8 mouse cellular contexts compared by ENCODE assay signal in genomic region chr11:97698741-97699611, GRCm38 (mm10). TPM values are rescaled to one million over a fixed set of nuclear protein-coding genes. Genes with fewer than 3 reads are reported as not detected.
DNase-seq lines count a peak whose midpoint lies in the region; ATAC-seq and TF ChIP-seq lines count a peak whose summit lies in the region.

No protein-coding gene starts in this region.

- peak in 1 of 2 experiments; percentile 70; a peak in 2 of 4 replicates for TF ChIP-seq CTCF in CH12.LX (conservative IDR thresholded peaks at IDR 0.05 in 1 of 2, IDR thresholded peaks at IDR 0.05 in 1 of 2; ENCODE audit: low read depth in 2 of 2, low read length in 2 of 2)

- no peaks in the 10 kb centered on the region for H3K9me3 ChIP-seq in CH12.LX (replicated peaks; ENCODE audit: low read length)
- no peaks in the 10 kb centered on the region for H3K9me3 ChIP-seq in heart, embryonic 11.5 days (replicated peaks; ENCODE audit: control insufficient read depth, low read length)
- H3K9me3 ChIP-seq in kidney, embryonic 15.5 days (replicated peaks) = no peaks in the 10 kb centered on the region

- DNase-seq in CH12.LX (ENCODE audit: extremely low read depth) = no peak
- peak; percentile 75 for DNase-seq in adipocyte (ENCODE audit: low spot score)
- peak; percentile 89 for DNase-seq in embryo, embryonic 9.5 days (ENCODE audit: extremely low spot score)
- DNase-seq in lung, postnatal 10 days = peak; percentile 90
- DNase-seq in right cerebral cortex, postnatal 25 days = peak; percentile 48

- H3K27me3 ChIP-seq in CH12.LX (replicated peaks) = peaks cover 21% of the 10 kb centered on the region
- H3K27me3 ChIP-seq in heart, embryonic 11.5 days (ENCODE audit: control insufficient read depth, insufficient read depth, low read length) = no peaks in the 10 kb centered on the region
- no peaks in the 10 kb centered on the region for H3K27me3 ChIP-seq in kidney, embryonic 15.5 days

- dilution Hi-C loops in CH12.LX (cut with MboI; ENCODE audit: extremely low pct_ligation_motif_present, extremely low pct_unique_long_range_greater_than_20kb, low sequenced_read_pairs) = no loop called here

- peaks cover 7% of the 10 kb centered on the region for H3K79me2 ChIP-seq in CH12.LX (replicated peaks; ENCODE audit: control insufficient read depth, extremely low read depth, insufficient read depth, poor library complexity, severe bottlenecking)

- H3K4me1 ChIP-seq in CH12.LX (ENCODE audit: control insufficient read depth in 1 of 2, insufficient read depth in 2 of 2) = peaks cover 9 to 40% of the 10 kb centered on the region in 2 experiments
- peaks cover 51% of the 10 kb centered on the region for H3K4me1 ChIP-seq in heart, embryonic 11.5 days (ENCODE audit: control insufficient read depth, insufficient read depth, low read length)
- H3K4me1 ChIP-seq in kidney, embryonic 15.5 days = peaks cover 66% of the 10 kb centered on the region

- peak; percentile 35 for TF ChIP-seq RAD21 in CH12.LX (IDR thresholded peaks at IDR 0.05; ENCODE audit: low read depth, low read length)

- TF ChIP-seq POLR2A in CH12.LX (IDR thresholded peaks at IDR 0.05; ENCODE audit: low read depth, low read length) = peak; percentile 29; the same call in 1 of the 2 replicates

- ATAC-seq in heart, embryonic 11.5 days (replicated peaks; ENCODE audit: insufficient number of reproducible peaks, low FRiP score, low TSS enrichment) = 0 out of 2 replicates have a peak, but pooled peaks have one; percentile 1
- peak; percentile 7; the same call in 1 of the 2 replicates for ATAC-seq in kidney, embryonic 15.5 days (replicated peaks; ENCODE audit: low FRiP score)
- no peak for ATAC-seq in frontal cortex, adult (ENCODE audit: low TSS enrichment)

- H3K4me2 ChIP-seq in CH12.LX (ENCODE audit: insufficient read depth, low read depth, poor library complexity, severe bottlenecking) = peak overlapping the region; percentile 46
- H3K4me2 ChIP-seq in heart, embryonic 11.5 days = peak overlapping the region; percentile 98
- H3K4me2 ChIP-seq in kidney, embryonic 15.5 days = peak overlapping the region; percentile 80

- under 1% methylated on average over 61 of the region's 63 CpGs for WGBS in heart, embryonic 11.5 days (ENCODE audit: insufficient replicate concordance)
- WGBS in kidney, embryonic 15.5 days = under 1% methylated on average over 55 of the region's 63 CpGs

- H3K4me3 ChIP-seq in CH12.LX (replicated peaks in 1 of 3; ENCODE audit: low read depth in 2 of 3, low read length in 2 of 3, poor library complexity in 1 of 3) = peak overlapping the region; percentile 66 to 83 (median 72)
- peak overlapping the region; percentile 87 for H3K4me3 ChIP-seq in heart, embryonic 11.5 days (ENCODE audit: low read depth, low read length)
- peak overlapping the region; percentile 95 for H3K4me3 ChIP-seq in kidney, embryonic 15.5 days (replicated peaks)

- peaks cover 2 to 11% of the 10 kb centered on the region in 2 experiments for H3K36me3 ChIP-seq in CH12.LX (replicated peaks in 1 of 2; ENCODE audit: control insufficient read depth in 1 of 2, insufficient read depth in 1 of 2, low read length in 1 of 2)
- H3K36me3 ChIP-seq in heart, embryonic 11.5 days (ENCODE audit: control insufficient read depth, insufficient read depth, low read length) = no peaks in the 10 kb centered on the region
- peaks cover 9% of the 10 kb centered on the region; the same call in 1 of the 2 replicates for H3K36me3 ChIP-seq in kidney, embryonic 15.5 days

- H3K27ac ChIP-seq in CH12.LX (ENCODE audit: insufficient read depth, low read depth) = peak overlapping the region; percentile 16; the same call in 1 of the 2 replicates
- peak overlapping the region; percentile 97 for H3K27ac ChIP-seq in heart, embryonic 11.5 days (ENCODE audit: low read depth, low read length)
- H3K27ac ChIP-seq in kidney, embryonic 15.5 days = peak overlapping the region; percentile 98

- in situ Hi-C loops in CH12.LX (cut with MboI; ENCODE audit: low pct_ligation_motif_present, low pct_unique_long_range_greater_than_20kb, low sequenced_read_pairs) = loop anchor here (5.0 kb wide), 1 partner anchor 67 kb away; no protein-coding TSS in a partner anchor

- TF ChIP-seq EP300 in CH12.LX (IDR thresholded peaks at IDR 0.05; ENCODE audit: low read length) = no peak

- peak overlapping the region; percentile 84 for H3K9ac ChIP-seq in CH12.LX (ENCODE audit: insufficient read depth, low read depth)
- H3K9ac ChIP-seq in heart, embryonic 11.5 days (ENCODE audit: low read depth, low read length) = peak overlapping the region; percentile 91
- peak overlapping the region; percentile 94 for H3K9ac ChIP-seq in kidney, embryonic 15.5 days

TF ChIP-seq in CH12.LX, 34 proteins besides CTCF, POLR2A, EP300 and RAD21 (continues in another document):
- TF ChIP-seq MAZ (IDR thresholded peaks at IDR 0.05; ENCODE audit: low read depth, low read length) = no peak; the same call in 1 of the 2 replicates
- no peak for TF ChIP-seq ETS1 (conservative IDR thresholded peaks at IDR 0.05; ENCODE audit: low read depth, low read length)
- peak; percentile 31; the same call in 1 of the 2 replicates for TF ChIP-seq IRF4 (IDR thresholded peaks at IDR 0.05; ENCODE audit: low read depth, low read length)
- TF ChIP-seq KAT2A (IDR thresholded peaks at IDR 0.05; ENCODE audit: insufficient replicate concordance, low read length) = no peak
- TF ChIP-seq POLR2AphosphoS2 (IDR thresholded peaks at IDR 0.05; ENCODE audit: low read depth, low read length) = no peak
- no peak for TF ChIP-seq TCF12 (IDR thresholded peaks at IDR 0.05; ENCODE audit: low read depth, low read length)
- TF ChIP-seq SIN3A (IDR thresholded peaks at IDR 0.05; ENCODE audit: low read length) = peak; percentile 21; the same call in 1 of the 2 replicates
- no peak for TF ChIP-seq RCOR1 (conservative IDR thresholded peaks at IDR 0.05; ENCODE audit: low read depth, low read length)
- no peak for TF ChIP-seq ZKSCAN1 (IDR thresholded peaks at IDR 0.05; ENCODE audit: borderline replicate concordance, low read depth, low read length)
- TF ChIP-seq GABPA (IDR thresholded peaks at IDR 0.05; ENCODE audit: insufficient replicate concordance, low read depth, low read length) = no peak
- no peak for TF ChIP-seq TBP (conservative IDR thresholded peaks at IDR 0.05; ENCODE audit: low read depth, low read length)
- TF ChIP-seq BHLHE40 (IDR thresholded peaks at IDR 0.05; ENCODE audit: low read depth, low read length) = 0 out of 2 replicates have a peak, but pooled peaks have one; percentile 23
- TF ChIP-seq UBTF (IDR thresholded peaks at IDR 0.05; ENCODE audit: low read depth, low read length) = peak; percentile 88
- TF ChIP-seq MAFK (IDR thresholded peaks at IDR 0.05; ENCODE audit: insufficient replicate concordance, low read length) = no peak
- no peak for TF ChIP-seq PAX5 (IDR thresholded peaks at IDR 0.05; ENCODE audit: low read length)
- peak; percentile 75; the same call in 1 of the 2 replicates for TF ChIP-seq CHD2 (IDR thresholded peaks at IDR 0.05; ENCODE audit: low read length)
- TF ChIP-seq HCFC1 (IDR thresholded peaks at IDR 0.05; ENCODE audit: low read depth, low read length) = no peak; the same call in 1 of the 2 replicates
- TF ChIP-seq USF1 (IDR thresholded peaks at IDR 0.05; ENCODE audit: low read depth, low read length) = no peak
- no peak for TF ChIP-seq CHD1 (IDR thresholded peaks at IDR 0.05; ENCODE audit: low read depth, low read length)
- TF ChIP-seq JUND (conservative IDR thresholded peaks at IDR 0.05; ENCODE audit: low read depth, low read length) = no peak
- no peak for TF ChIP-seq E2F4 (IDR thresholded peaks at IDR 0.05; ENCODE audit: insufficient replicate concordance, low read depth, low read length)
- TF ChIP-seq NELFE (IDR thresholded peaks at IDR 0.05; ENCODE audit: low read depth, low read length) = no peak; the same call in 1 of the 2 replicates
- peak; percentile 45; the same call in 1 of the 2 replicates for TF ChIP-seq SMC3 (IDR thresholded peaks at IDR 0.05; ENCODE audit: low read depth, low read length)
- no peak for TF ChIP-seq MYC (IDR thresholded peaks at IDR 0.05; ENCODE audit: low read depth, low read length)
- no peak for TF ChIP-seq ZC3H11A (IDR thresholded peaks at IDR 0.05; ENCODE audit: low read depth, low read length)

RNA-seq across cellular contexts. Expression of gene Pcgf2, which starts 1.3 kb away (rescaled TPM):
- total RNA-seq in CH12.LX (2012; rRNA removed) (5.6 and 7.9 TPM in 2 replicates), CH12.LX (2014; rRNA removed) (0.81 and 0.99 TPM in 2 replicates)
- polyA plus RNA-seq in CH12.LX (2012; ENCODE audit: insufficient read length, low read depth) = 16.3 and 19.5 TPM in 2 replicates
- 10.3 and 16.4 TPM in 2 replicates for polyA plus RNA-seq in heart, embryonic 11.5 days (2014; fragmentation: Nextera tagmentation; extraction: Ambion mirVana)
- polyA plus RNA-seq in kidney, embryonic 15.5 days (2015; fragmentation: Nextera tagmentation; extraction: Ambion mirVana) = 13.2 and 16.6 TPM in 2 replicates

RNA-seq across cellular contexts. Expression of gene Psmb3, which starts 4.2 kb away (rescaled TPM):
- total RNA-seq in CH12.LX (2012; rRNA removed) (863 and 969 TPM in 2 replicates), CH12.LX (2014; rRNA removed) (1,070 and 1,251 TPM in 2 replicates)
- polyA plus RNA-seq in CH12.LX (2012; ENCODE audit: insufficient read length, low read depth) = 560 and 594 TPM in 2 replicates
- 416 and 447 TPM in 2 replicates for polyA plus RNA-seq in heart, embryonic 11.5 days (2014; fragmentation: Nextera tagmentation; extraction: Ambion mirVana)
- polyA plus RNA-seq in kidney, embryonic 15.5 days (2015; fragmentation: Nextera tagmentation; extraction: Ambion mirVana) = 475 and 488 TPM in 2 replicates

RNA-seq across cellular contexts. Expression of gene Cisd3, which starts 13.3 kb away (rescaled TPM):
- 141 and 157 TPM in 2 replicates for total RNA-seq in CH12.LX (2012; rRNA removed)
- 63.8 and 66.1 TPM in 2 replicates for total RNA-seq in CH12.LX (2014; rRNA removed)
- polyA plus RNA-seq in CH12.LX (2012; ENCODE audit: insufficient read length, low read depth) = 169 and 221 TPM in 2 replicates
- polyA plus RNA-seq in heart, embryonic 11.5 days (2014; fragmentation: Nextera tagmentation; extraction: Ambion mirVana) = 45.8 and 52.3 TPM in 2 replicates
- polyA plus RNA-seq in kidney, embryonic 15.5 days (2015; fragmentation: Nextera tagmentation; extraction: Ambion mirVana) = 41.2 and 42.7 TPM in 2 replicates

RNA-seq across cellular contexts. Expression of gene Mllt6, which starts 35.8 kb away (rescaled TPM):
- total RNA-seq in CH12.LX (2012; rRNA removed) = 50.7 and 55.6 TPM in 2 replicates
- 24.3 and 25.3 TPM in 2 replicates for total RNA-seq in CH12.LX (2014; rRNA removed)
- 38.3 and 43.0 TPM in 2 replicates for polyA plus RNA-seq in CH12.LX (2012; ENCODE audit: insufficient read length, low read depth)
- polyA plus RNA-seq in heart, embryonic 11.5 days (2014; fragmentation: Nextera tagmentation; extraction: Ambion mirVana) = 2.9 and 3.3 TPM in 2 replicates
- polyA plus RNA-seq in kidney, embryonic 15.5 days (2015; fragmentation: Nextera tagmentation; extraction: Ambion mirVana) = 2.8 and 3.9 TPM in 2 replicates

RNA-seq across cellular contexts. Expression of gene Pip4k2b, which starts 45.5 kb away (rescaled TPM):
- 28.7 and 30.8 TPM in 2 replicates for total RNA-seq in CH12.LX (2012; rRNA removed)
- total RNA-seq in CH12.LX (2014; rRNA removed) = 20.3 and 23.3 TPM in 2 replicates
- polyA plus RNA-seq in CH12.LX (2012; ENCODE audit: insufficient read length, low read depth) = 35.4 and 44.0 TPM in 2 replicates
- polyA plus RNA-seq in heart, embryonic 11.5 days (2014; fragmentation: Nextera tagmentation; extraction: Ambion mirVana) = 0.70 and 1.2 TPM in 2 replicates
- 1.8 and 1.9 TPM in 2 replicates for polyA plus RNA-seq in kidney, embryonic 15.5 days (2015; fragmentation: Nextera tagmentation; extraction: Ambion mirVana)

Comparison
In these comparisons a context has a peak if more than half of its experiments do, and no peak if none do; other contexts are left out.
1. H3K27ac ChIP-seq: peak in every context shown above with its lines; median percentile 98 in kidney, embryonic 15.5 days; 97 in heart, embryonic 11.5 days; 16 in CH12.LX.
2. H3K4me2 ChIP-seq: peak in every context shown above with its lines; median percentile 98 in heart, embryonic 11.5 days; 80 in kidney, embryonic 15.5 days; 46 in CH12.LX.